Mouse (Mus musculus): Measurements from ENCODE around the gene Dvl1. TPM values are rescaled to one million over a fixed set of nuclear protein-coding genes. Genes with fewer than 3 reads are reported as not detected.

Gene Dvl1
- total and polyA plus RNA-seq, 3 experiments = 23.9 to 55.1 (median 25.8) TPM

- peak; percentile 77 for TF ChIP-seq MXI1 (IDR thresholded peaks at IDR 0.05; ENCODE audit: low read depth, low read length)
- peak; percentile 53; the same call in 1 of the 2 replicates for TF ChIP-seq CHD2 (IDR thresholded peaks at IDR 0.05; ENCODE audit: low read length)
- no peak for TF ChIP-seq JUN (IDR thresholded peaks at IDR 0.05; ENCODE audit: insufficient read depth, low read depth, low read length)
- no peak for TF ChIP-seq ETS1 (conservative IDR thresholded peaks at IDR 0.05; ENCODE audit: low read depth, low read length)
- TF ChIP-seq RAD21 (IDR thresholded peaks at IDR 0.05; ENCODE audit: low read depth, low read length) = peak; percentile 19
- TF ChIP-seq MAX (IDR thresholded peaks at IDR 0.05; ENCODE audit: low read length) = no peak
- TF ChIP-seq PAX5 (IDR thresholded peaks at IDR 0.05; ENCODE audit: low read length) = no peak
- TF ChIP-seq TBP (conservative IDR thresholded peaks at IDR 0.05; ENCODE audit: low read depth, low read length) = 0 out of 2 replicates have a peak, but pooled peaks have one; percentile 16
- peak; percentile 81 for TF ChIP-seq ZMIZ1 (IDR thresholded peaks at IDR 0.05; ENCODE audit: low read depth, low read length)
- peak; percentile 29; the same call in 1 of the 2 replicates for TF ChIP-seq IRF4 (IDR thresholded peaks at IDR 0.05; ENCODE audit: low read depth, low read length)
- peak; percentile 80 for TF ChIP-seq ELF1 (IDR thresholded peaks at IDR 0.05; ENCODE audit: low read depth, low read length)
- no peak for TF ChIP-seq USF1 (IDR thresholded peaks at IDR 0.05; ENCODE audit: low read depth, low read length)
These were observed 22.3 kb downstream of the Dvl1 start, which contains the start of the genes Cptp and Ints11 (continued) for GRCm38 (mm10) chr4:155869317-155870033.

DNA sequence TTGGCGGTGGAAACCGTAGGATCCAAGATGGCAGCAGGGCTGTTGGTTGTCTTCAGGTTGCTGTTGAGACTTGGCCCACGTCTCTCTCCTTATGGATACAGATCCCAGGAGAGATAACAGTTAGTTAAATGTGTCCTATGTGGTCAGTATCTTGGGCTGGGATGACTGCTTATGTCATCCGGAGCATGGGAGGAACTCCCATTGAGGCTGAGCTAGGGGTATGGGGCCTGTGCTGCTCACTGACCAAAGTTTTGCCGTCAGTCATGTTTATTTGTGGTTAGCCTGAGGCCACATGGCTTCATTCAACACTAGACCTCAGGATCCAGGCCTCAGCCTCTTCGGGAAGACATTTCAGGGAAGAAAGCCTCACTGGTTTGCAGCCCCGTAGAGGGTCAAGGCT lies 24.2 kb downstream of the Dvl1 start:
- Histone ChIP-seq H3K27me3 (replicated peaks) (no peaks in the 10 kb centered on the region), H3K4me2 (ENCODE audit: insufficient read depth, low read depth, poor library complexity, severe bottlenecking) (no peak overlapping the region), H3K4me3 (replicated peaks in 1 of 3; ENCODE audit: low read depth in 2 of 3, low read length in 2 of 3, poor library complexity in 1 of 3) (no peak overlapping the region), H3K9me3 (replicated peaks; ENCODE audit: low read length) (no peaks in the 10 kb centered on the region), H3K36me3 (replicated peaks in 1 of 2; ENCODE audit: control insufficient read depth in 1 of 2, insufficient read depth in 1 of 2, low read length in 1 of 2) (peaks cover 50 to 60% of the 10 kb centered on the region in 2 experiments), H3K27ac (ENCODE audit: insufficient read depth, low read depth) (no peak overlapping the region), H3K79me2 (replicated peaks; ENCODE audit: control insufficient read depth, extremely low read depth, insufficient read depth, poor library complexity, severe bottlenecking) (peaks cover 31% of the 10 kb centered on the region), H3K9ac (ENCODE audit: insufficient read depth, low read depth) (no peak overlapping the region), H3K4me1 (ENCODE audit: control insufficient read depth in 1 of 2, insufficient read depth in 2 of 2) (peaks cover 24 to 36% of the 10 kb centered on the region in 2 experiments)
- DNase-seq (ENCODE audit: extremely low read depth) = no peak
- dilution Hi-C loops (cut with MboI; ENCODE audit: extremely low pct_ligation_motif_present, extremely low pct_unique_long_range_greater_than_20kb, low sequenced_read_pairs) (no loop called here), in situ Hi-C loops (cut with MboI; ENCODE audit: low pct_ligation_motif_present, low pct_unique_long_range_greater_than_20kb, low sequenced_read_pairs) (no loop called here)
- TF ChIP-seq USF2 (conservative IDR thresholded peaks at IDR 0.05; ENCODE audit: low read depth, low read length) (no peak), RCOR1 (conservative IDR thresholded peaks at IDR 0.05; ENCODE audit: low read depth, low read length) (no peak), HCFC1 (IDR thresholded peaks at IDR 0.05; ENCODE audit: low read depth, low read length) (no peak), CHD2 (IDR thresholded peaks at IDR 0.05; ENCODE audit: low read length) (no peak), TCF12 (IDR thresholded peaks at IDR 0.05; ENCODE audit: low read depth, low read length) (no peak), CHD1 (IDR thresholded peaks at IDR 0.05; ENCODE audit: low read depth, low read length) (no peak), EP300 (IDR thresholded peaks at IDR 0.05; ENCODE audit: low read length) (no peak), BHLHE40 (IDR thresholded peaks at IDR 0.05; ENCODE audit: low read depth, low read length) (no peak), IRF4 (IDR thresholded peaks at IDR 0.05; ENCODE audit: low read depth, low read length) (no peak), SMC3 (IDR thresholded peaks at IDR 0.05; ENCODE audit: low read depth, low read length) (no peak), ZMIZ1 (IDR thresholded peaks at IDR 0.05; ENCODE audit: low read depth, low read length) (no peak), MAX (IDR thresholded peaks at IDR 0.05; ENCODE audit: low read length) (no peak), NRF1 (IDR thresholded peaks at IDR 0.05; ENCODE audit: low read depth, low read length) (no peak), ZKSCAN1 (IDR thresholded peaks at IDR 0.05; ENCODE audit: borderline replicate concordance, low read depth, low read length) (no peak), MEF2A (IDR thresholded peaks at IDR 0.05; ENCODE audit: borderline replicate concordance, low read depth, low read length) (no peak)

Data from CH12.LX (cell line).